Mouse (Mus musculus) kidney, adult 2 months (tissue): ENCODE data around the gene Yif1a.

Source experiments
- CTCF ChIP-seq: fragments of 200-500 bp; conservative IDR thresholded peaks from 2 replicates; pipeline ENCODE4 v1.5.1; 2011; ENCODE audit warnings: low read depth, mild to moderate bottlenecking, control low read depth, low read length, moderate library complexity, mixed read lengths; ENCODE audit not compliant: insufficient read depth, insufficient read length
- POLR2A ChIP-seq: fragments of 200-500 bp; IDR thresholded peaks from one replicate; pipeline ENCODE4 v1.6.1; 2011; ENCODE audit warnings: low read depth, low read length, control low read depth

GRCm38 (mm10) chr19:5053909-5054308, 34.4 kb upstream of the Yif1a start:
- no peak for TF ChIP-seq POLR2A
- TF ChIP-seq CTCF: peak; percentile 64
